Mouse (Mus musculus): ENCODE measurements around the gene Kpna6.

The Kpna6 gene

DNA sequence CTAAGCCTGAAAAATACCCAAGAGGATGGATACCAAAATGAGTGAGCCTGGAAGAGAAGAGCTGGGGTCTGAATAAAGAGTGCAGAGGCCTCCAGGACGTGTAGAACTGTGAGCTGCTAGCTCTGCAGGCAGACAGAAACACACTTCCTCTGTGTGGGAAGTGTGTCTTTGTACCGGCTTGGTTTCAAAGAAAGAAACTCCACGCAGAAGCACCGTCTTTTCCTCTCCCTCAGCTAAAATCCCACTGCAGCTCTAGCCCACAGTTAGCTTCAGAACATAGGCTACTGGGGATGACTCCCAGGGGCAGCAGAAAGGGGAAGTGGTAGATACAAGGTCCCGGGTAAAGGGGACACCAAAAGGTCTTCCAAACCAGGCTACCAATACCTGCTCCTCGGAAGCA is 27.4 kb downstream of the Kpna6 start:
- DNase-seq: no peak

DNA sequence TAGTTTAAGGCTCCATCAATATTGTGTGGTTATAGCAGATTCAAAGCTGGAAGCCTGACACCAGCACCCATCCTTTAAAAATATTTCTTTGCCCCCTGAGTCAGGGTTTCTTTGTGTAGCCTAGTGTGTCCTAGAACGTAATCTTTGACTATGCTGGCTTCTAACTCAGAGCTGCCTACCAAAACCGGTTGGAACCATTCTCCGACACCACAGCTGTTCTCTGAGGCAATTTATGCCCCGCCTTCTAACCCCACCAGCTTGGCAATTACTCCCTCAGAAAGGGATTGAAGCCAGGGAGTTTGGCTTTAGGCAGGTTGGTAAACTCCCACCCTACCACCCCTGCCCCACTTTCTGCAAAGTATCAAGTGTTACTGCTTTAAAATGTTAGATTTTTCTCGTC is 30.8 kb downstream of the Kpna6 start:
- no peak for DNase-seq

- DNase-seq: peak; percentile 99
Observed at GRCm38 (mm10) chr4:129640638-129641467, 31.7 kb downstream of the Kpna6 start, which contains the start of gene Txlna. TSS of gene Txlna (minus strand) at chr4:129641065.

DNA sequence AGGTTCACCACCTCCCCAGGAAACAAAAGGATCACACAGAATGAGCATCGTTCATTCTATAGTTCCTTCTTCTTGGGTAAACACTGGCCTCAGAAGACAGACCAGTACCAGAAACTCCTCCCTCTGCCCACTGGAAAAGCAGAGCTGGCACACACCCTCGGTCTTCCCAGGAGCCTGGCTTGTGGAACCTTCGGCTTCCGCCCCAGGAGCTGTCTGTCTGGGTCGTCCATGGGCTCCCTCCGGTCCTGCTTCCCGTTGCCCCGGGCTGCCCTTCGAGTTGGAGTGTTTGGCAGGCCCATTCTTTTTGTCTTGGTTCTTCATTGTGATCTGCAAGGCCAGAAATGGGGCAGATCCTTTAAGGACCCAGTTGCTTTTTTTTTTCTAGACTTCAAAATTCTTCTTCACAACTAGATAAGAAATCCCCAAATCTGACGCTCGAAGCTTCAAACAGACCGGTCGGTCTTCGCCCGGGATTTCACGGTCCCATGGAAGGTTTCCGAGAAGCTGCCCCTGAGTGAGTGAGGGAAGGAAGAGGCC is 32.4 kb downstream of the Kpna6 start:
- DNase-seq: no peak

DNA sequence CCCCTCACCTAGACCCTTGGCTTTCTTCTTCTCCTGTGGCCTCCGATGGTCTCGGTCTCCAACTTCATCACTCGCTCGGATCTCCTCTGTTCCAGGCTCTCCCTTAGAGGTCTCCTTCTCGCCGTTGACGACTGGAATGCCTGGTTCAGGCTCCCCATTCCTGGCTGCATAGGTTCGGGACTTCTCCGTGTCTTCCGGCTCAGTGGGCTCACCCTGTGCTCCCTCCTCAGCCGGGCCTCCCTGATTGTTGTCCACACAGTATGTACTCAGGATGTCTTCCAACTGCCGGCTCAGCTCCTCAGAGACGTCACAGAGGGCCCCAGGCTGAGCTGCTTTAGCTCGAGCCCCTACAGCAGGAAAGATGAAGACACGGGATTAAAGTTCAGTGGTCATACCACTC is 33.3 kb downstream of the Kpna6 start:
- DNase-seq: no peak

DNA sequence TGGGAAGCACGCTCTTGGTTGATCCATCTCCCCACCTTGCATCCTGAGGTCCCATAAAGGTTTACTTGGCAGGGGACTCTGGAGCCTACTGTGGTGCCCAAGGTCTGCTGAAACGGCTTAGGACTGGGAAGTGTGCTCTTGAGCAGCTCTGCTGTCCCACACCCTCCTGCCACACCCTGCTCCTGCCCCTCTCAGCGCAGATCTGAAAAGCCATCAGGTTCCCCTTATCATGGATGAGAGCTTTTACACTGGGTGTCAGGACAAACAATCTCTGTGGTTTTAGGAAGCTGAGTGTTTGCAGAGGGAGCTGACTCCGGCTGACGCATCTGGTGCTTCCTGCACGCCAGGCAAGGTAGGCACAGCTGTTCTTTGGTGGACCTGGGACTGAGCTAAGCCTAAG is 38.7 kb downstream of the Kpna6 start:
- DNase-seq: no peak

DNA sequence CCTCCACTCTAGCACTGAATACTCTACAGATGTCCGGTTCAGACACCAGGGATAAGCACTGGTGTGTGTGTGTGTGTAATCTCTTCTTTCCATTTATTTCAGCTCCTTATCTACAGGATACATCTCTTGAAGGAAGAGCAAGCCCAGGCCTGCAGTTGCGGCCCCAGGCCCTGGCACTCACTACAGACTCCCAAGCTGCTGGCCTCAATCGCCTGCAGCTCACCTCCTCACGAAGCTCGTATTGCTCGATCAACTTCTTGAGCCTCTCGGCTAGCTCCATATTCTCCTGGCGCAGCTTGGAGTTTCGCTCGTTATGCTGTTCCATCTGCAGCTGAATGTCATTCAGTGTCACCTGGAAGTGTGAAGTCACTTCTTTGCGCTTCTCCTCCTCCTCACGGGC is 40.7 kb downstream of the Kpna6 start:
- DNase-seq: no peak

DNA sequence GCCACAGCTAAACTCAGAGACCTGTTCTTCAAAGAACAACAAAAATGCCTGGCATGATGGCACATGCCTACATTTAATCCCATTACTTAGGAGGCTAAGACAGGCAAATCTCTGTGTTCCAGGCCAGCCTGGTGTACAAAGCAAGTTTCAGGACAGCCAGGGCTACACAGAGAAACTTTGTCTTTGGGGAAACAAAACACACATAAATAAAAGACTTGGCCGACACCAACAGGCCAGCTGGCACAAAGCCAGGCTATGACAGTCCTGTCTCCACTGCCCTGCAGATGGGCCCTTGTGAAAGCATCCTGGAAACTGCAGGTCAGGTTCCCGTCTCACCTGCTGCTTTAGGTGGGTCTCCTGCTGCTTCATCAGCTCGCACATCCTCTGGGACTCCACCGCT is 41.6 kb downstream of the Kpna6 start:
- DNase-seq: no peak

GRCm38 (mm10) chr4:129626035-129626434 is 46.5 kb downstream of the Kpna6 start:
- no peak for DNase-seq

GRCm38 (mm10) chr4:129625496-129625895 is 47.1 kb downstream of the Kpna6 start:
- no peak for DNase-seq

GRCm38 (mm10) chr4:129625029-129625370 is 47.6 kb downstream of the Kpna6 start:
- DNase-seq: peak; percentile 82

DNA sequence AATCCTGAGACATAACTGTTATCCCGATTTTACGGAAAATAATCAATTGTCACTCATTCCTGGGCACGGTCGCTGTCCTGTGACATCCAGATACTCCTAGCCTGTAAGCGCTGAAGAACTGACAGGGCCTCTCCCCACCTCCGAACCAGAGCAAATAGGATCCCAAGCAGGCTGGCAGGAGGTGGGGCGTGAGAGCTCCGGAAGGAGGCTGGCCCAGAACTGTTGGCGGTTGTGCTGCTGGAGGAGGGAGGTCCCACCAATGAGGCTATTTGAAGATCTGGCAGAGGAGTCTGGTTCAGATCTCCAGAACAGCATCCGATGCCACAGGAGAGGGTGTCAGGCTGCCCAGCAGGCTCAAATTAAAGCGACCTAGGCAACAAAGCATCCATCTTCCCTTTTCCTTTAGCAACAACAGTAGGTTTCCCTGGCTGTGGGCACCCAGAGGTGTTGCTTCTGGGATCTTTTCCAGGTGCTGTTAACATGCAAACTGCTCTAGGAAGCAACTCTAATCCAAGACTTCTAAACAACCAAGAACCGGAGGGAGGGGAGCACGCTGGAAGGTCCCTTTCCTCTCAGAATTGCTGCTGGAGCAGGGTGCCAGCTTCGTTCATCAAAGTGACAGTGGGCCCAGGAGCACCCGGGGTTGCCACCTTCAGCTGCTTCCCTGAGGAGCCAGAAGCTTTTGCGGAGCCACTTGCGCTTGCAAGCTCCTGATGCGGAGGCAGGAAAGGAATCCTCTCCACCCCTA is 48.1 kb downstream of the Kpna6 start:
- peak; percentile 94 for DNase-seq

GRCm38 (mm10) chr4:129623681-129624091 is 48.9 kb downstream of the Kpna6 start, which contains the start of gene Ccdc28b:
TSS of gene Ccdc28b (minus strand) at chr4:129623947.
- DNase-seq: peak; percentile 78

DNA sequence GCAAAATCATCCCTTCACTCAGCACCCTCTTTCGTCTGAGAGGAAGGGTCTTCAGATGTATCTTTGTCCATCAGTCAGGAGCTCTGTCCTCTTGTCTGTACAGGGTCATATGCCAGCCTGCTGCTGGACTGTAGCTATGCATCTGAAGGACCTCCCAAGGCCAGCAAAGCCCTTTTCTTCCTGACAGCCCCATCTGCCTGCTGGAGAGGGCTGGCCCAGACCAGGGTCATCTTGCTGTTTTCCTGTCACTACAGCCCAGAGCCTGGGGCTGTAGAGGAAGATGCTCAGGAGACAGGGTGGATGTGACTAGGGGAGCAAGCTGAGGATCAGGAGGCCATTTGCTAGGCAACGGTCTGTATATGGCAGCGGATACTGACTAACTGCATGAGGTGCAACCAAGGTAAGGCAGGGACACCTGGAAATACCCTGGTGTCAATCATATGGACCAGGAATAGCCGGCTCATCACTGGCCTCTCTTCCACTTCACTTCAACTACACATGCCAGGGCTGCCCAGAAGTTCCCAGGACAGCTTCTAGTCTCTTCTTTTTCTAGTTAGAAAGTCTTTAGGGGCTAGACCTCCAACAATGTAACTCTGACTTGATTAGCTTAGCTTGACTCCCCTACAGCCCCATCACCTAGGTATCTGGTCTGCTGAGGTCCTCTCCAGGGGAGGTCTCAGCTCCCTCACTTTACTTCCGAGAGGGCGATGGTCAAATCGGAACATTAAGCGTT is 49.6 kb downstream of the Kpna6 start:
- DNase-seq: no peak

- DNase-seq: no peak
Observed at GRCm38 (mm10) chr4:129622120-129622802, 50.3 kb downstream of the Kpna6 start.

DNA sequence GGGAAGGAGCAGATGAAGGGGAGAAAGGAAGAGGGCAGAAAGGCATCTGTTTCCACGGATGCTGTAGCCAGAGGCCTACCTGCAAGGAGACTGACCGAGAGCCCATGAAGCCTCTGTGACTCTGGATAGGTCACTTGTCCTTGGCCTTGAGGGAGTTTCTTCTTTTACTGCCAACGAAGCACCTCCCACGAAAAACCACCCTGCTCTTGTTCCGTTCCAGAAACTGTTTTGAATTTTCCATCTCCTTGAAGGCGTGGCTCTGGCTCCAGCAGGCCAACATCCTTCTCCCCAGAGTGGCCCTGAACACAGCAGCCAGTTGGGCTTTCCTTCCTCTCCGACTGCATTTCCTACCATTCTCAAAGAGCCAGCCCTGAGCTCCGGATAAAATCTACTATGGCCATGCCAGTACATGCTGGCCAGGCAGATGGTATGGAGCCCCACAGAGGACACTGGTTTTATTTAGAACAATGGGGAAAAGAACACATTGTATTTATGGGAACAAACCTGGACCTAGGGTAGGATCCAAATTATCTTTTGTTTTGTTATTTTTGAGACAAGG is 51.2 kb downstream of the Kpna6 start:
- DNase-seq: no peak

DNA sequence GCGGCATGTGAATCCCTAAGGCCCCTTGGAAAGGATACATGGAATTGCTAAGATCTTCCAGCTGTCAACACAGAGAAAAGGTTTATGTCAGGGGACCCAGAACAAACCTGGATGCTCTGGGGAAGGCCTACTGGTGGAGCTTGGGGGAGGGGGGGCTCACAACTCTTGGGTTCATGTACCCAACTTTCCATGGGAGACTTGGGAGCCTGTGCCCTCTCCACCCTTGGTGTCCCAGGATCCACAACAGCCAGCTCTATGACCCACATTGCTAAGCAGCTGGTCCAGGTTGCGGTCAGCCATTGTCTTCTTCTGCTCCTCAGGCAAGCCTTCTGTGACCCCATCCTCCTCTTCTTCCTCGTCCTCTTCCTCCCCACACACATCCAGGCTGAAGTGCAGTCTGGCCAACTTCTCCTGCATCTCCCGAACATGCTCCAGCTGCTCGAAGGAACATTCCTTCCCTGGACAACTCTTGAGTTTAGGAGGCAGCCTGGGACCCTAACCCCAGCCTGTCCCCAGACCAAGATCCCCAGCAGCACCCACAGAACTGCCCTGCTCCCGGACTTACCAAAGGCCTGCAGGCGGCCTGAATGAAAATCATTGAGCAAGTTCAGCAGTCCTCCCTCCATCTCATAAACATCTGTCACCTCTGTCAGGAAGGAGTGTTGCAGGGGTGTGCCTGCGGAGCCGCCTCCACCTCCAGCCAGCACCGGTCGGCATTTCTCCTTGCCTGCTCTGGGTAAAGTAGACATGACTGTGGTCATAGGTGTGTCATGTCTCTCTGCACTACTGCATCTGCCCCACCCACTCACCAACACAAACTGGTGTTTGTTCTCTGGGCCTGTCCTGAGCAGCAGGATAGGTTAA is 51.9 kb downstream of the Kpna6 start:
- no peak for DNase-seq

GRCm38 (mm10) chr4:129618786-129619691 is 53.5 kb downstream of the Kpna6 start, which contains the start of gene Iqcc:
TSS of gene Iqcc (minus strand) at chr4:129619099.
- peak; percentile 95 for DNase-seq

DNA sequence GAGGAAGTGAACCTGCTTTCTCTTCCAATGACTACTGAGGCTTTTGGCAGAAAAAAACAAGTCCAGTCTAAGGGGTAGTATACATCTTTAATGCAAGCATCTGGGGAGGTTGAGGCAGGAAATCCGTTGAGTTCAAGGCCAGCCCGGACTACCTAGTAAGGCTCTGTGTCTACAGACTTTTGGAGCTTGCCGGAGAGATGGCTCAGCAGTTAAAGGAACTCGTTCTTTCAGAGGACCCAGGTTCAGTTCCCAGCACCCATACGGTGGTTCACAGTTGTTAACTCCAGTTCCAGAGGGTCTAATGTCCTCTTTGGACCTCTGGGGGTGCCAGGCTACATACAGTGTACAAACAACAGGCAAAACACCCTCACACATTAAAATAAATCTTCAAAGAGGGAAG is 54.5 kb downstream of the Kpna6 start:
- no peak for DNase-seq

GRCm38 (mm10) chr4:129617121-129617641 is 55.4 kb downstream of the Kpna6 start:
- DNase-seq: no peak

Measured in retina, postnatal 1 day (tissue).